Mouse (Mus musculus) T-cell, adult 2 months (primary cell): Measurements from ENCODE around the gene Nhp2.
"Not testable (repeated sequence)": the region's sequence is repeated elsewhere in the genome, so short reads cannot be mapped to it uniquely, and the experiment has no call there.

Experiments used
- DNase-seq: peaks from one replicate; pipeline ENCODE4 v3.0.0; 2022; ENCODE audit warnings: low spot score

Nhp2 gene

GRCm38 (mm10) chr11:51658705-51659104 is 39.2 kb downstream of the Nhp2 start:
- DNase-seq, result no peak

GRCm38 (mm10) chr11:51661867-51662365 is 42.4 kb downstream of the Nhp2 start:
- no peak for DNase-seq

GRCm38 (mm10) chr11:51662632-51663031 is 43.1 kb downstream of the Nhp2 start:
- DNase-seq, result no peak

- DNase-seq, result not testable (repeated sequence)
Measured at GRCm38 (mm10) chr11:51664747-51665146, 45.2 kb downstream of the Nhp2 start.

- DNase-seq, result no peak
Measured at GRCm38 (mm10) chr11:51670846-51671245, 51.3 kb downstream of the Nhp2 start.

GRCm38 (mm10) chr11:51671376-51671775 is 51.8 kb downstream of the Nhp2 start:
- no peak for DNase-seq

GRCm38 (mm10) chr11:51673291-51673690 is 53.8 kb downstream of the Nhp2 start:
- DNase-seq, result no peak
